Comparison of ENCODE assay signal across 14 mouse cellular contexts in the genomic region with DNA sequence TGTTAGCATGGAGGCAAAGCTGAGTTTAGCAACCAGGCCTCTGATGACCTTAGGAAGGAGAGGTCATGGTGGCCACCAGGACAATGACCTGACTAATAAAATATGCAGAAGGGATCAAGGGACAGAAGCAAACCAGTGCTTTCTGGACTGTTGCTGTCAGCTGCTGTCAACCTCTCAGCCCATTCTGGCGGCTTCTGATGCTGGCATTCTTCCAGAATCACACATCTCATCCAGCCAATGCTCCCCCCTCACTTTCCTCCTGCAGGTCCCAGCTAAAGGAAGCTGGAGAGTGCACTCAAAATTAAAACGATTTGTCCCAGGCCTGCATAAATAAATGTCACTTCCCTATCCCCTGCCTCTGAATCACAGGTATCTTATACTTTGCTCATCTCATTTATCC.
DNase-seq lines count a peak whose midpoint lies in the region; ATAC-seq and TF ChIP-seq lines count a peak whose summit lies in the region.
"Had no signal": no experiment of that assay in that cellular context is flagged by ENCODE, and none has a peak within 500 bp of the region (broad histone marks: within the 10 kb centered on the region; RNA-seq: fewer than 3 reads in every experiment).

No protein-coding gene starts in this region.

- H3K9ac ChIP-seq in heart, embryonic 15.5 days = no peak overlapping the region
- H3K9ac ChIP-seq in heart, embryonic 11.5 days (ENCODE audit: low read depth, low read length) = no peak overlapping the region
- H3K9ac ChIP-seq in liver, adult 2 months (ENCODE audit: low read depth, low read length) = no peak overlapping the region
- H3K9ac ChIP-seq in liver, postnatal 0 days (replicated peaks) = no peak overlapping the region
- H3K9ac ChIP-seq in forebrain, embryonic 16.5 days (replicated peaks; ENCODE audit: low read depth, low read length) = no peak overlapping the region
- H3K9ac ChIP-seq: kidney, embryonic 15.5 days; liver, embryonic 12.5 days; stomach, embryonic 15.5 days had no signal

- no peak overlapping the region for H3K4me3 ChIP-seq in heart, embryonic 15.5 days
- no peak overlapping the region for H3K4me3 ChIP-seq in heart, embryonic 11.5 days (ENCODE audit: low read depth, low read length)
- no peak overlapping the region for H3K4me3 ChIP-seq in liver, adult 2 months (ENCODE audit: insufficient read depth, low read depth, low read length)
- no peak overlapping the region for H3K4me3 ChIP-seq in liver, postnatal 0 days (ENCODE audit: low read depth, low read length)
- no peak overlapping the region for H3K4me3 ChIP-seq in forebrain, embryonic 16.5 days (replicated peaks; ENCODE audit: low read length)
- H3K4me3 ChIP-seq: kidney, embryonic 15.5 days; liver, embryonic 12.5 days; megakaryocyte, embryonic 14.5 days; stomach, embryonic 15.5 days had no signal

- no peaks in the 10 kb centered on the region for H3K9me3 ChIP-seq in heart, embryonic 15.5 days (replicated peaks)
- H3K9me3 ChIP-seq in heart, embryonic 11.5 days (replicated peaks; ENCODE audit: control insufficient read depth, low read length) = no peaks in the 10 kb centered on the region
- H3K9me3 ChIP-seq in liver, postnatal 0 days (ENCODE audit: low read length) = no peaks in the 10 kb centered on the region
- H3K9me3 ChIP-seq in forebrain, embryonic 16.5 days (ENCODE audit: control insufficient read depth, low read length) = no peaks in the 10 kb centered on the region
- H3K9me3 ChIP-seq: kidney, embryonic 15.5 days; liver, embryonic 12.5 days; megakaryocyte, embryonic 14.5 days; stomach, embryonic 15.5 days had no signal

- TF ChIP-seq POLR2A in liver, adult 2 months (IDR thresholded peaks at IDR 0.05; ENCODE audit: extremely low read depth, insufficient read depth, low read length) = no peak
- TF ChIP-seq POLR2A in brain, embryonic 14.5 days (IDR thresholded peaks at IDR 0.05; ENCODE audit: borderline replicate concordance, extremely low read depth, insufficient read depth, insufficient read length, poor library complexity, severe bottlenecking) = no peak

- WGBS in heart, embryonic 15.5 days = 15% methylated on average over 2 of the region's 2 CpGs
- 33% methylated on average over 2 of the region's 2 CpGs for WGBS in heart, embryonic 11.5 days (ENCODE audit: insufficient replicate concordance)
- WGBS in liver, adult 2 months = 28% methylated on average over 2 of the region's 2 CpGs
- 24% methylated on average over 2 of the region's 2 CpGs for WGBS in liver, postnatal 0 days (ENCODE audit: insufficient replicate concordance)
- 17% methylated on average over 2 of the region's 2 CpGs for WGBS in forebrain, embryonic 16.5 days

- 0 out of 2 replicates have a peak, but pooled peaks have one; percentile 47 for ATAC-seq in heart, embryonic 15.5 days (replicated peaks; ENCODE audit: insufficient number of reproducible peaks, insufficient read depth, low FRiP score, low read depth)
- ATAC-seq in heart, embryonic 11.5 days (replicated peaks; ENCODE audit: insufficient number of reproducible peaks, low FRiP score, low TSS enrichment) = no peak
- ATAC-seq in liver, postnatal 0 days = no peak
- peak; percentile 63; the same call in 1 of the 2 replicates for ATAC-seq in forebrain, embryonic 16.5 days
- ATAC-seq: CD4-positive, CD25-positive, alpha-beta regulatory T cell, adult 4 months; liver, embryonic 12.5 days had no signal

- H3K4me2 ChIP-seq in heart, embryonic 15.5 days = no peak overlapping the region
- no peak overlapping the region for H3K4me2 ChIP-seq in heart, embryonic 11.5 days
- no peak overlapping the region for H3K4me2 ChIP-seq in liver, postnatal 0 days (ENCODE audit: low read depth, low read length)
- no peak overlapping the region for H3K4me2 ChIP-seq in forebrain, embryonic 16.5 days (ENCODE audit: low read length)
- H3K4me2 ChIP-seq: kidney, embryonic 15.5 days; liver, embryonic 12.5 days; stomach, embryonic 15.5 days had no signal

- H3K79me2 ChIP-seq in liver, adult 2 months (ENCODE audit: control insufficient read depth, insufficient read depth, low read length) = no peaks in the 10 kb centered on the region

- H3K27ac ChIP-seq in heart, embryonic 15.5 days = no peak overlapping the region
- no peak overlapping the region for H3K27ac ChIP-seq in heart, embryonic 11.5 days (ENCODE audit: low read depth, low read length)
- no peak overlapping the region for H3K27ac ChIP-seq in liver, adult 2 months (replicated peaks; ENCODE audit: insufficient read depth, low read depth, low read length)
- H3K27ac ChIP-seq in liver, postnatal 0 days (ENCODE audit: low read depth) = no peak overlapping the region
- H3K27ac ChIP-seq in forebrain, embryonic 16.5 days (ENCODE audit: low read length) = no peak overlapping the region
- H3K27ac ChIP-seq: kidney, embryonic 15.5 days; liver, embryonic 12.5 days; stomach, embryonic 15.5 days had no signal

- TF ChIP-seq CTCF in liver, adult 2 months (IDR thresholded peaks at IDR 0.05; ENCODE audit: low read depth, low read length) = no peak
- TF ChIP-seq CTCF in liver, postnatal 0 days (IDR thresholded peaks at IDR 0.05; ENCODE audit: low read depth) = no peak
- no peak for TF ChIP-seq CTCF in brain, embryonic 14.5 days (IDR thresholded peaks at IDR 0.05; ENCODE audit: borderline replicate concordance, extremely low read depth, insufficient read depth, insufficient read length)

- no peaks in the 10 kb centered on the region for H3K36me3 ChIP-seq in heart, embryonic 15.5 days
- H3K36me3 ChIP-seq in heart, embryonic 11.5 days (ENCODE audit: control insufficient read depth, insufficient read depth, low read length) = no peaks in the 10 kb centered on the region
- H3K36me3 ChIP-seq in liver, adult 2 months (ENCODE audit: control insufficient read depth, insufficient read depth, low read length) = no peaks in the 10 kb centered on the region
- no peaks in the 10 kb centered on the region for H3K36me3 ChIP-seq in liver, postnatal 0 days (replicated peaks; ENCODE audit: insufficient read depth, low read length)
- H3K36me3 ChIP-seq in forebrain, embryonic 16.5 days (ENCODE audit: control insufficient read depth, insufficient read depth) = no peaks in the 10 kb centered on the region
- H3K36me3 ChIP-seq: kidney, embryonic 15.5 days; liver, embryonic 12.5 days; stomach, embryonic 15.5 days had no signal

- peak; percentile 44 for DNase-seq in liver, adult 2 months (ENCODE audit: extremely low read depth, low read depth, low spot score)
- DNase-seq in liver, postnatal 0 days = no peak
- DNase-seq in brain, embryonic 14.5 days (ENCODE audit: low read depth) = peak; percentile 66
- no peak for DNase-seq in layer of hippocampus, postnatal 14 days (ENCODE audit: low spot score in 2 of 2)
- DNase-seq: adrenal gland, postnatal 25 days; thymus, postnatal 14 days had no signal

- TF ChIP-seq EP300 in liver, postnatal 0 days (IDR thresholded peaks at IDR 0.05; ENCODE audit: low read depth) = no peak

- peaks cover 6% of the 10 kb centered on the region; the same call in 1 of the 2 replicates for H3K4me1 ChIP-seq in heart, embryonic 15.5 days (replicated peaks)
- H3K4me1 ChIP-seq in heart, embryonic 11.5 days (ENCODE audit: control insufficient read depth, insufficient read depth, low read length) = no peaks in the 10 kb centered on the region
- no peaks in the 10 kb centered on the region for H3K4me1 ChIP-seq in liver, adult 2 months (ENCODE audit: control insufficient read depth, insufficient read depth, low read length)
- no peaks in the 10 kb centered on the region for H3K4me1 ChIP-seq in liver, postnatal 0 days (ENCODE audit: insufficient read depth)
- H3K4me1 ChIP-seq in forebrain, embryonic 16.5 days (replicated peaks; ENCODE audit: control insufficient read depth, insufficient read depth, low read length) = peaks cover 5% of the 10 kb centered on the region; the same call in 1 of the 2 replicates
- H3K4me1 ChIP-seq: kidney, embryonic 15.5 days; liver, embryonic 12.5 days; megakaryocyte, embryonic 14.5 days; stomach, embryonic 15.5 days had no signal

- no peaks in the 10 kb centered on the region for H3K27me3 ChIP-seq in heart, embryonic 15.5 days
- no peaks in the 10 kb centered on the region for H3K27me3 ChIP-seq in heart, embryonic 11.5 days (ENCODE audit: control insufficient read depth, insufficient read depth, low read length)
- H3K27me3 ChIP-seq in liver, adult 2 months (ENCODE audit: control insufficient read depth, insufficient read depth, low read length) = no peaks in the 10 kb centered on the region
- no peaks in the 10 kb centered on the region for H3K27me3 ChIP-seq in liver, postnatal 0 days (ENCODE audit: insufficient read depth, low read length)
- H3K27me3 ChIP-seq in forebrain, embryonic 16.5 days (replicated peaks; ENCODE audit: control insufficient read depth, insufficient read depth, low read length) = no peaks in the 10 kb centered on the region
- H3K27me3 ChIP-seq: kidney, embryonic 15.5 days; liver, embryonic 12.5 days; megakaryocyte, embryonic 14.5 days; stomach, embryonic 15.5 days had no signal

Comparison
In these comparisons a context has a peak if more than half of its experiments do, and no peak if none do; other contexts are left out.
1. ATAC-seq: peak in heart, embryonic 15.5 days (single experiment) and forebrain, embryonic 16.5 days (single experiment); none in heart, embryonic 11.5 days (single experiment) and liver, postnatal 0 days (single experiment).
2. DNase-seq: peak in liver, adult 2 months (single experiment) and brain, embryonic 14.5 days (single experiment); none in liver, postnatal 0 days (single experiment) and layer of hippocampus, postnatal 14 days (0 of 2).